Mouse (Mus musculus): ENCODE results near the gene Lpcat2.

Lpcat2 gene

GRCm38 (mm10) chr8:92855171-92855894 lies at the start of gene Lpcat2:
Gene Lpcat2, plus strand, starts transcription at chr8:92855339.
- DNase-seq (ENCODE audit: low spot score in 2 of 2): peak; percentile 43 to 44

GRCm38 (mm10) chr8:92812773-92813172 lies 42.4 kb upstream of the Lpcat2 start:
- DNase-seq (ENCODE audit: low spot score in 2 of 2): no peak

- no peak for DNase-seq (ENCODE audit: low spot score in 2 of 2)
These were observed 39.5 kb upstream of the Lpcat2 start for GRCm38 (mm10) chr8:92815661-92816060.

- DNase-seq (ENCODE audit: low spot score in 2 of 2): peak; percentile 81 to 91
These were observed 37.0 kb upstream of the Lpcat2 start for GRCm38 (mm10) chr8:92817928-92818818.

- DNase-seq (ENCODE audit: low spot score in 2 of 2): no peak
These were observed 34.0 kb upstream of the Lpcat2 start for GRCm38 (mm10) chr8:92821151-92821550.

GRCm38 (mm10) chr8:92822386-92822785 lies 32.8 kb upstream of the Lpcat2 start:
- DNase-seq (ENCODE audit: low spot score in 2 of 2): no peak

- DNase-seq (ENCODE audit: low spot score in 2 of 2): peak; percentile 56 to 78
These were observed 29.1 kb upstream of the Lpcat2 start for GRCm38 (mm10) chr8:92825991-92826390.

- peak; percentile 77 to 79 for DNase-seq (ENCODE audit: low spot score in 2 of 2)
These were observed 27.7 kb upstream of the Lpcat2 start, which contains the start of gene Mmp2 for GRCm38 (mm10) chr8:92827243-92828034. Gene Mmp2, plus strand, starts transcription at chr8:92827291.

- DNase-seq (ENCODE audit: low spot score in 2 of 2): peak; percentile 40 to 66
These were observed 26.8 kb upstream of the Lpcat2 start for GRCm38 (mm10) chr8:92828251-92828743.

- no peak for DNase-seq (ENCODE audit: low spot score in 2 of 2)
These were observed 20.9 kb upstream of the Lpcat2 start for GRCm38 (mm10) chr8:92834065-92834731.

GRCm38 (mm10) chr8:92834786-92835500 lies 20.2 kb upstream of the Lpcat2 start:
- DNase-seq (ENCODE audit: low spot score in 2 of 2): peak in 1 of 2 experiments; percentile 47

- DNase-seq (ENCODE audit: low spot score in 2 of 2): no peak
These were observed 19.2 kb upstream of the Lpcat2 start for GRCm38 (mm10) chr8:92835901-92836300.

- DNase-seq (ENCODE audit: low spot score in 2 of 2): peak in 1 of 2 experiments; percentile 56
These were observed 16.5 kb upstream of the Lpcat2 start for GRCm38 (mm10) chr8:92838616-92839015.

- no peak for DNase-seq (ENCODE audit: low spot score in 2 of 2)
These were observed 16.0 kb upstream of the Lpcat2 start for GRCm38 (mm10) chr8:92839161-92839560.

- peak; percentile 70 to 72 for DNase-seq (ENCODE audit: low spot score in 2 of 2)
These were observed 15.3 kb upstream of the Lpcat2 start for GRCm38 (mm10) chr8:92839876-92840275.

- no peak for DNase-seq (ENCODE audit: low spot score in 2 of 2)
These were observed 8.5 kb upstream of the Lpcat2 start for GRCm38 (mm10) chr8:92846684-92847083.

- DNase-seq (ENCODE audit: low spot score in 2 of 2): no peak
These were observed 7.8 kb upstream of the Lpcat2 start for GRCm38 (mm10) chr8:92847299-92847698.

- no peak for DNase-seq (ENCODE audit: low spot score in 2 of 2)
These were observed 5.9 kb upstream of the Lpcat2 start for GRCm38 (mm10) chr8:92849261-92849660.

GRCm38 (mm10) chr8:92850239-92850638 lies 4.9 kb upstream of the Lpcat2 start:
- peak; percentile 94 to 96 for DNase-seq (ENCODE audit: low spot score in 2 of 2)

GRCm38 (mm10) chr8:92851381-92851780 lies 3.8 kb upstream of the Lpcat2 start:
- no peak for DNase-seq (ENCODE audit: low spot score in 2 of 2)

Data from heart, adult 9 months (tissue).